Mouse (Mus musculus) neural tube, embryonic 13.5 days (tissue): ENCODE results near the gene Homer2. TPM values are rescaled to one million over a fixed set of nuclear protein-coding genes. Genes with fewer than 3 reads are reported as not detected.

ENCODE experiments used
- ATAC-seq: fragments of 200-750 bp; cut with Nextera tagmentation; 2 replicates; pipeline ENCODE4 v1.8.0; 2017; ENCODE audit warnings: low read depth, mild to moderate bottlenecking, moderate TSS enrichment, moderate library complexity
- H3K27ac ChIP-seq: fragments of 300-500 bp; sonication (generic); replicated peaks from 2 replicates; pipeline ENCODE4 v1.5.1; 2015; ENCODE audit warnings: moderate library complexity, mild to moderate bottlenecking, inconsistent platforms
- H3K27me3 ChIP-seq: fragments of 300-500 bp; sonication (generic); 2 replicates; pipeline ENCODE4 v1.6.1; 2015; ENCODE audit warnings: mild to moderate bottlenecking, inconsistent platforms
- H3K36me3 ChIP-seq: fragments of 300-500 bp; sonication (generic); 2 replicates; pipeline ENCODE4 v1.6.1; 2015; ENCODE audit warnings: mild to moderate bottlenecking, inconsistent platforms
- H3K4me1 ChIP-seq: fragments of 300-500 bp; sonication (generic); replicated peaks from 2 replicates; pipeline ENCODE4 v1.6.1; 2015; ENCODE audit warnings: inconsistent platforms
- H3K4me2 ChIP-seq: fragments of 300-500 bp; sonication (generic); 2 replicates; pipeline ENCODE4 v1.6.1; 2015; ENCODE audit warnings: inconsistent platforms, mild to moderate bottlenecking, moderate library complexity
- H3K4me3 ChIP-seq: fragments of 300-500 bp; sonication (generic); 2 replicates; pipeline ENCODE4 v1.5.1; 2015; ENCODE audit warnings: mild to moderate bottlenecking, inconsistent platforms
- H3K9ac ChIP-seq: fragments of 300-500 bp; sonication (generic); 2 replicates; pipeline ENCODE4 v1.6.1; 2015; ENCODE audit warnings: moderate library complexity, mild to moderate bottlenecking, inconsistent platforms
- H3K9me3 ChIP-seq: fragments of 300-500 bp; sonication (generic); 2 replicates; pipeline ENCODE4 v1.6.1; 2016; ENCODE audit warnings: inconsistent platforms
- WGBS: fragments of 180-500 bp; shearing (Covaris S2); methylation state at CpG from one replicate; pipeline ENCODE4 v1.1.7; 2015; 5-methylcytosine and 5-hydroxymethylcytosine counted together
- polyA plus RNA-seq: library from polyadenylated mRNA; unstranded; fragments of >200 nt; fragmentation: Nextera tagmentation; extraction: Ambion mirVana; gene quantifications from 2 replicates; pipeline ENCODE4 v1.2.1, GENCODE M21; 2015

Gene Homer2
- polyA plus RNA-seq, 1 experiment from 2014 or later = 30.5 TPM

- Histone ChIP-seq H3K9ac (no peak overlapping the region), H3K4me3 (no peak overlapping the region), H3K4me2 (no peak overlapping the region), H3K36me3 (peaks cover 42% of the 10 kb centered on the region), H3K9me3 (no peaks in the 10 kb centered on the region), H3K27ac (no peak overlapping the region), H3K27me3 (no peaks in the 10 kb centered on the region), H3K4me1 (no peaks in the 10 kb centered on the region)
- 87% methylated on average over 8 of the region's 8 CpGs for WGBS
- no peak for ATAC-seq
These were observed 107.7 kb downstream of the Homer2 start for GRCm38 (mm10) chr7:81599379-81600280.

GRCm38 (mm10) chr7:81597660-81598059 lies 109.7 kb downstream of the Homer2 start:
- peaks cover 61% of the 10 kb centered on the region for H3K36me3 ChIP-seq
- no peak overlapping the region for H3K4me2 ChIP-seq
- H3K4me3 ChIP-seq = no peak overlapping the region
- ATAC-seq = no peak
- WGBS = 89% methylated on average over 1 of the region's 1 CpGs
- H3K27me3 ChIP-seq = no peaks in the 10 kb centered on the region
- no peak overlapping the region for H3K9ac ChIP-seq
- no peaks in the 10 kb centered on the region for H3K4me1 ChIP-seq
- H3K27ac ChIP-seq = no peak overlapping the region
- H3K9me3 ChIP-seq = no peaks in the 10 kb centered on the region

GRCm38 (mm10) chr7:81596086-81596485 lies 111.2 kb downstream of the Homer2 start:
- peaks cover 77% of the 10 kb centered on the region for H3K36me3 ChIP-seq

GRCm38 (mm10) chr7:81595056-81595455 lies 112.3 kb downstream of the Homer2 start:
- Histone ChIP-seq H3K36me3 (peaks cover 87% of the 10 kb centered on the region), H3K9ac (no peak overlapping the region), H3K9me3 (no peaks in the 10 kb centered on the region), H3K4me2 (no peak overlapping the region), H3K27ac (no peak overlapping the region), H3K4me1 (no peaks in the 10 kb centered on the region), H3K4me3 (no peak overlapping the region), H3K27me3 (no peaks in the 10 kb centered on the region)
- 90% methylated on average over 5 of the region's 5 CpGs for WGBS
- ATAC-seq = no peak

More at GRCm38 (mm10) chr7:81596086-81596485, 111.2 kb downstream of the Homer2 start:
- no peaks in the 10 kb centered on the region for H3K9me3 ChIP-seq
- H3K4me1 ChIP-seq = no peaks in the 10 kb centered on the region
- H3K4me2 ChIP-seq = no peak overlapping the region
- no peak for ATAC-seq
- H3K27me3 ChIP-seq = no peaks in the 10 kb centered on the region
- H3K4me3 ChIP-seq = no peak overlapping the region
- H3K27ac ChIP-seq = no peak overlapping the region
- H3K9ac ChIP-seq = no peak overlapping the region
- 93% methylated on average over 6 of the region's 6 CpGs for WGBS

- no peaks in the 10 kb centered on the region for H3K4me1 ChIP-seq
- no peak overlapping the region for H3K4me2 ChIP-seq
- H3K4me3 ChIP-seq = no peak overlapping the region
- no peak overlapping the region for H3K27ac ChIP-seq
- no peaks in the 10 kb centered on the region for H3K27me3 ChIP-seq
- H3K9ac ChIP-seq = no peak overlapping the region
- no peak for ATAC-seq
- peaks cover 93% of the 10 kb centered on the region for H3K36me3 ChIP-seq
- 94% methylated on average over 8 of the region's 8 CpGs for WGBS
- H3K9me3 ChIP-seq = no peaks in the 10 kb centered on the region
These were observed 113.9 kb downstream of the Homer2 start for GRCm38 (mm10) chr7:81593387-81593786.

GRCm38 (mm10) chr7:81592686-81593085 lies 114.6 kb downstream of the Homer2 start:
- H3K4me1 ChIP-seq = no peaks in the 10 kb centered on the region
- H3K27ac ChIP-seq = no peak overlapping the region
- WGBS = 90% methylated on average over 9 of the region's 9 CpGs
- no peak overlapping the region for H3K9ac ChIP-seq
- H3K27me3 ChIP-seq = no peaks in the 10 kb centered on the region
- no peaks in the 10 kb centered on the region for H3K9me3 ChIP-seq
- no peak overlapping the region for H3K4me3 ChIP-seq
- H3K36me3 ChIP-seq = peaks cover 90% of the 10 kb centered on the region
- no peak for ATAC-seq
- H3K4me2 ChIP-seq = no peak overlapping the region

- H3K27ac ChIP-seq = no peak overlapping the region
- H3K4me2 ChIP-seq = no peak overlapping the region
- no peak for ATAC-seq
- WGBS = 87% methylated on average over 4 of the region's 4 CpGs
- no peaks in the 10 kb centered on the region for H3K9me3 ChIP-seq
- no peaks in the 10 kb centered on the region for H3K4me1 ChIP-seq
- H3K27me3 ChIP-seq = no peaks in the 10 kb centered on the region
- H3K36me3 ChIP-seq = peaks cover 68% of the 10 kb centered on the region
- H3K4me3 ChIP-seq = no peak overlapping the region
- H3K9ac ChIP-seq = no peak overlapping the region
These were observed 120.1 kb downstream of the Homer2 start for GRCm38 (mm10) chr7:81587238-81587637.

- H3K27me3 ChIP-seq = no peaks in the 10 kb centered on the region
- no peak overlapping the region for H3K9ac ChIP-seq
- no peaks in the 10 kb centered on the region for H3K4me1 ChIP-seq
- H3K36me3 ChIP-seq = peaks cover 48% of the 10 kb centered on the region
- H3K4me2 ChIP-seq = no peak overlapping the region
- H3K27ac ChIP-seq = no peak overlapping the region
- no peak for ATAC-seq
- 94% methylated on average over 7 of the region's 7 CpGs for WGBS
- no peaks in the 10 kb centered on the region for H3K9me3 ChIP-seq
- H3K4me3 ChIP-seq = no peak overlapping the region
These were observed 122.0 kb downstream of the Homer2 start for GRCm38 (mm10) chr7:81585326-81585725.

- no peaks in the 10 kb centered on the region for H3K27me3 ChIP-seq
- H3K36me3 ChIP-seq = peaks cover 52% of the 10 kb centered on the region
- no peak overlapping the region for H3K27ac ChIP-seq
- H3K9me3 ChIP-seq = no peaks in the 10 kb centered on the region
- H3K9ac ChIP-seq = no peak overlapping the region
- H3K4me2 ChIP-seq = no peak overlapping the region
- H3K4me3 ChIP-seq = no peak overlapping the region
- ATAC-seq = no peak
- H3K4me1 ChIP-seq = no peaks in the 10 kb centered on the region
- 65% methylated on average over 3 of the region's 3 CpGs for WGBS
These were observed 123.8 kb downstream of the Homer2 start for GRCm38 (mm10) chr7:81583512-81583911.

- WGBS = 93% methylated on average over 5 of the region's 5 CpGs
These were observed 128.0 kb downstream of the Homer2 start for GRCm38 (mm10) chr7:81579312-81579711.

GRCm38 (mm10) chr7:81578413-81578812 lies 128.9 kb downstream of the Homer2 start:
- WGBS = 88% methylated on average over 7 of the region's 7 CpGs
- Histone ChIP-seq H3K9ac (no peak overlapping the region), H3K36me3 (peaks cover 49% of the 10 kb centered on the region), H3K4me2 (no peak overlapping the region), H3K27me3 (no peaks in the 10 kb centered on the region), H3K4me1 (peaks cover 3% of the 10 kb centered on the region), H3K9me3 (no peaks in the 10 kb centered on the region), H3K4me3 (no peak overlapping the region), H3K27ac (no peak overlapping the region)
- ATAC-seq = no peak

More at GRCm38 (mm10) chr7:81579312-81579711, 128.0 kb downstream of the Homer2 start:
- no peak overlapping the region for H3K9ac ChIP-seq
- H3K36me3 ChIP-seq = peaks cover 50% of the 10 kb centered on the region
- no peaks in the 10 kb centered on the region for H3K4me1 ChIP-seq
- no peak overlapping the region for H3K4me2 ChIP-seq
- no peaks in the 10 kb centered on the region for H3K27me3 ChIP-seq
- H3K9me3 ChIP-seq = no peaks in the 10 kb centered on the region
- no peak overlapping the region for H3K27ac ChIP-seq
- no peak for ATAC-seq
- H3K4me3 ChIP-seq = no peak overlapping the region

GRCm38 (mm10) chr7:81577872-81578271 lies 129.5 kb downstream of the Homer2 start:
- no peak overlapping the region for H3K9ac ChIP-seq
- no peak overlapping the region for H3K4me2 ChIP-seq
- no peak overlapping the region for H3K27ac ChIP-seq
- no peak overlapping the region for H3K4me3 ChIP-seq
- ATAC-seq = no peak
- no peaks in the 10 kb centered on the region for H3K27me3 ChIP-seq
- peaks cover 8% of the 10 kb centered on the region for H3K4me1 ChIP-seq
- WGBS = 87% methylated on average over 3 of the region's 3 CpGs
- H3K36me3 ChIP-seq = peaks cover 49% of the 10 kb centered on the region
- H3K9me3 ChIP-seq = no peaks in the 10 kb centered on the region

- Histone ChIP-seq H3K9ac (no peak overlapping the region), H3K4me3 (no peak overlapping the region), H3K27me3 (no peaks in the 10 kb centered on the region), H3K36me3 (peaks cover 49% of the 10 kb centered on the region), H3K27ac (no peak overlapping the region), H3K4me2 (no peak overlapping the region), H3K4me1 (peaks cover 18% of the 10 kb centered on the region), H3K9me3 (no peaks in the 10 kb centered on the region)
- 95% methylated on average over 10 of the region's 10 CpGs for WGBS
- no peak for ATAC-seq
These were observed 131.7 kb downstream of the Homer2 start for GRCm38 (mm10) chr7:81575606-81576005.
